12 mouse cellular contexts compared by ENCODE assay signal in the genomic region with DNA sequence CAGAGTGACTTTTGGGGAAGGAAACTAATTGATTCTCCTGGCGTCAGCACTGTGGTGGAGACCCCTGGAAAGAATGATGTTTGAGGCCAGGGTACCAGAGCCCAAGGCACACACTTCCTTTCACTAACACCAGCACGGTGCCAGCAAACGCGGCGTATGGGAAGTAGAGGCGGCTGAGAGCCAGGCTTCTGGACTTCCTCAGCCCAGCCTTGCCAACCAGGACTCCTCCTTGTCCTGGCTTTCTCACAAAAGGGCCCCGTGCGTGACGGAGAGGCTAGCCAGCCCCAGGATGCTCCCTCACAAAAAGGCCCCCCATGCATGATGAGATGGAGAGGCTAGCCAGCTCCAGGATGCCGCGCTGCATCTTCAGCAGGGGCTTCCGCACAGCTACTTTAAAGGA.
DNase-seq lines count a peak whose midpoint lies in the region; ATAC-seq and TF ChIP-seq lines count a peak whose summit lies in the region.
"Had no signal": no experiment of that assay in that cellular context is flagged by ENCODE, and none has a peak within 500 bp of the region (broad histone marks: within the 10 kb centered on the region; RNA-seq: fewer than 3 reads in every experiment).

No protein-coding gene starts in this region.

- ATAC-seq in embryonic facial prominence, embryonic 13.5 days (ENCODE audit: insufficient number of reproducible peaks, insufficient read depth, low FRiP score, low TSS enrichment, low read depth): no peak
- ATAC-seq in lung, embryonic 14.5 days (ENCODE audit: insufficient read depth): no peak
- ATAC-seq in limb, embryonic 15.5 days (ENCODE audit: insufficient number of reproducible peaks, low FRiP score, low TSS enrichment, low read depth): peak; percentile 42; the same call in 1 of the 2 replicates
- ATAC-seq in stomach, postnatal 0 days (ENCODE audit: low FRiP score, low TSS enrichment): no peak

- H3K9ac ChIP-seq in embryonic facial prominence, embryonic 13.5 days: no peak overlapping the region
- no peak overlapping the region for H3K9ac ChIP-seq in lung, embryonic 14.5 days
- no peak overlapping the region for H3K9ac ChIP-seq in limb, embryonic 15.5 days
- no peak overlapping the region for H3K9ac ChIP-seq in stomach, postnatal 0 days (ENCODE audit: low read length)
- H3K9ac ChIP-seq: embryonic facial prominence, embryonic 15.5 days; neural tube, embryonic 12.5 days had no signal

- H3K36me3 ChIP-seq in embryonic facial prominence, embryonic 13.5 days: no peaks in the 10 kb centered on the region
- H3K36me3 ChIP-seq in embryonic facial prominence, embryonic 10.5 days (replicated peaks): no peaks in the 10 kb centered on the region
- H3K36me3 ChIP-seq in lung, embryonic 14.5 days (ENCODE audit: insufficient read depth): no peaks in the 10 kb centered on the region
- H3K36me3 ChIP-seq in limb, embryonic 15.5 days: no peaks in the 10 kb centered on the region
- no peaks in the 10 kb centered on the region for H3K36me3 ChIP-seq in stomach, postnatal 0 days (ENCODE audit: control insufficient read depth, insufficient read depth, low read length)
- H3K36me3 ChIP-seq: embryonic facial prominence, embryonic 15.5 days; neural tube, embryonic 12.5 days had no signal

- H3K4me1 ChIP-seq in embryonic facial prominence, embryonic 13.5 days: peaks cover 48% of the 10 kb centered on the region
- peaks cover 19% of the 10 kb centered on the region for H3K4me1 ChIP-seq in embryonic facial prominence, embryonic 10.5 days
- peaks cover 10% of the 10 kb centered on the region; the same call in 1 of the 2 replicates for H3K4me1 ChIP-seq in lung, embryonic 14.5 days (ENCODE audit: insufficient read depth)
- H3K4me1 ChIP-seq in lung, adult 2 months (ENCODE audit: control insufficient read depth, insufficient read depth, low read length): peaks cover 2% of the 10 kb centered on the region; the same call in 1 of the 2 replicates
- H3K4me1 ChIP-seq in limb, embryonic 15.5 days: peaks cover 50% of the 10 kb centered on the region
- H3K4me1 ChIP-seq in stomach, postnatal 0 days (replicated peaks; ENCODE audit: control insufficient read depth, insufficient read depth): 0 out of 2 replicates have a peak, but pooled peaks cover 2% of the 10 kb centered on the region

- no peaks in the 10 kb centered on the region for H3K27me3 ChIP-seq in embryonic facial prominence, embryonic 13.5 days
- 0 out of 2 replicates have a peak, but pooled peaks cover 15% of the 10 kb centered on the region for H3K27me3 ChIP-seq in embryonic facial prominence, embryonic 10.5 days (replicated peaks; ENCODE audit: low read depth, poor library complexity, severe bottlenecking)
- no peaks in the 10 kb centered on the region for H3K27me3 ChIP-seq in lung, embryonic 14.5 days (ENCODE audit: insufficient read depth, low read length)
- H3K27me3 ChIP-seq in limb, embryonic 15.5 days: no peaks in the 10 kb centered on the region
- H3K27me3 ChIP-seq in stomach, postnatal 0 days (ENCODE audit: control insufficient read depth, insufficient read depth, low read length): no peaks in the 10 kb centered on the region
- H3K27me3 ChIP-seq: embryonic facial prominence, embryonic 15.5 days; neural tube, embryonic 12.5 days had no signal

- DNase-seq in embryonic facial prominence, embryonic 10.5 days (ENCODE audit: low spot score): no peak
- DNase-seq in lung, embryonic 14.5 days: peak; percentile 64
- DNase-seq in lung, adult 2 months: no peak
- DNase-seq in cerebellum, adult 8-10 months: peak; percentile 48
- no peak for DNase-seq in embryo, embryonic 10.5 days (ENCODE audit: low spot score)
- DNase-seq in stomach, postnatal 0 days (ENCODE audit: low spot score): no peak
- DNase-seq: kidney, adult 11 months had no signal

- no peak for TF ChIP-seq CTCF in lung, embryonic 14.5 days (IDR thresholded peaks at IDR 0.05; ENCODE audit: low read depth)
- TF ChIP-seq CTCF in lung, adult 2 months (IDR thresholded peaks at IDR 0.05; ENCODE audit: insufficient read depth, low read length): no peak
- TF ChIP-seq CTCF in stomach, postnatal 0 days (IDR thresholded peaks at IDR 0.05; ENCODE audit: low read depth): no peak

- peak overlapping the region; percentile 64; the same call in 1 of the 2 replicates for H3K27ac ChIP-seq in embryonic facial prominence, embryonic 13.5 days
- H3K27ac ChIP-seq in embryonic facial prominence, embryonic 10.5 days (replicated peaks): no peak overlapping the region; the same call in 1 of the 2 replicates
- no peak overlapping the region for H3K27ac ChIP-seq in lung, embryonic 14.5 days (ENCODE audit: low read depth)
- peak overlapping the region; percentile 33; the same call in 1 of the 2 replicates for H3K27ac ChIP-seq in limb, embryonic 15.5 days
- H3K27ac ChIP-seq in stomach, postnatal 0 days (replicated peaks): no peak overlapping the region
- H3K27ac ChIP-seq: embryonic facial prominence, embryonic 15.5 days; layer of hippocampus, adult 2 months; neural tube, embryonic 12.5 days had no signal

- WGBS in embryonic facial prominence, embryonic 13.5 days: 69% methylated on average over 12 of the region's 12 CpGs
- WGBS in embryonic facial prominence, embryonic 10.5 days: 70% methylated on average over 12 of the region's 12 CpGs
- 63% methylated on average over 12 of the region's 12 CpGs for WGBS in lung, embryonic 14.5 days
- WGBS in lung, adult 2 months: 52% methylated on average over 12 of the region's 12 CpGs
- WGBS in limb, embryonic 15.5 days: 42% methylated on average over 12 of the region's 12 CpGs
- WGBS in stomach, postnatal 0 days: 68% methylated on average over 12 of the region's 12 CpGs

- no peak for TF ChIP-seq EP300 in stomach, postnatal 0 days (optimal IDR thresholded peaks at IDR 0.05)

- TF ChIP-seq POLR2A in lung, adult 2 months (IDR thresholded peaks at IDR 0.05; ENCODE audit: borderline replicate concordance, extremely low read depth, low read depth, low read length): no peak

- no peaks in the 10 kb centered on the region for H3K9me3 ChIP-seq in embryonic facial prominence, embryonic 13.5 days
- H3K9me3 ChIP-seq in embryonic facial prominence, embryonic 10.5 days: no peaks in the 10 kb centered on the region
- H3K9me3 ChIP-seq in lung, embryonic 14.5 days (ENCODE audit: low read depth, low read length): no peaks in the 10 kb centered on the region
- no peaks in the 10 kb centered on the region for H3K9me3 ChIP-seq in limb, embryonic 15.5 days
- no peaks in the 10 kb centered on the region for H3K9me3 ChIP-seq in stomach, postnatal 0 days (ENCODE audit: control insufficient read depth, low read length)
- H3K9me3 ChIP-seq: embryonic facial prominence, embryonic 15.5 days; neural tube, embryonic 12.5 days had no signal

- no peak overlapping the region for H3K4me3 ChIP-seq in embryonic facial prominence, embryonic 13.5 days
- no peak overlapping the region for H3K4me3 ChIP-seq in embryonic facial prominence, embryonic 10.5 days
- no peak overlapping the region for H3K4me3 ChIP-seq in lung, embryonic 14.5 days (ENCODE audit: low read depth, low read length)
- H3K4me3 ChIP-seq in lung, adult 2 months (replicated peaks; ENCODE audit: extremely low read depth, low read depth, low read length): no peak overlapping the region
- no peak overlapping the region for H3K4me3 ChIP-seq in limb, embryonic 15.5 days
- H3K4me3 ChIP-seq in stomach, postnatal 0 days (ENCODE audit: low read depth, low read length): no peak overlapping the region
- H3K4me3 ChIP-seq: embryonic facial prominence, embryonic 15.5 days; layer of hippocampus, adult 2 months; neural tube, embryonic 12.5 days had no signal

- H3K4me2 ChIP-seq in embryonic facial prominence, embryonic 13.5 days: no peak overlapping the region
- H3K4me2 ChIP-seq in lung, embryonic 14.5 days: no peak overlapping the region
- no peak overlapping the region for H3K4me2 ChIP-seq in limb, embryonic 15.5 days
- no peak overlapping the region for H3K4me2 ChIP-seq in stomach, postnatal 0 days (replicated peaks; ENCODE audit: low read depth)
- H3K4me2 ChIP-seq: embryonic facial prominence, embryonic 15.5 days; neural tube, embryonic 12.5 days had no signal

Comparison
In these comparisons a context has a peak if more than half of its experiments do, and no peak if none do; other contexts are left out.
1. H3K27ac ChIP-seq: peak in embryonic facial prominence, embryonic 13.5 days (single experiment) and limb, embryonic 15.5 days (single experiment); none in embryonic facial prominence, embryonic 10.5 days (single experiment), lung, embryonic 14.5 days (single experiment) and stomach, postnatal 0 days (single experiment).
2. DNase-seq: peak in lung, embryonic 14.5 days (single experiment) and cerebellum, adult 8-10 months (single experiment); none in embryonic facial prominence, embryonic 10.5 days (single experiment), lung, adult 2 months (single experiment), embryo, embryonic 10.5 days (single experiment) and stomach, postnatal 0 days (single experiment).